Mouse (Mus musculus): ENCODE data around the gene Foxn3. TPM values are rescaled to one million over a fixed set of nuclear protein-coding genes. Genes with fewer than 3 reads are reported as not detected.

Gene Foxn3
- polyA plus RNA-seq, 1 experiment: 37.8 TPM

- WGBS: 92% methylated on average over 13 of the region's 13 CpGs
- H3K4me3 ChIP-seq (ENCODE audit: extremely low read depth, insufficient read depth, insufficient read length): no peak overlapping the region
- H3K27ac ChIP-seq (ENCODE audit: insufficient read depth, low read length): no peak overlapping the region
- H3K4me1 ChIP-seq (ENCODE audit: control insufficient read depth, insufficient read depth, insufficient read length): peaks cover 17% of the 10 kb centered on the region; the same call in 1 of the 2 replicates
- H3K36me3 ChIP-seq (ENCODE audit: control insufficient read depth, insufficient read depth, low read length): no peaks in the 10 kb centered on the region
- H3K27me3 ChIP-seq (ENCODE audit: control insufficient read depth, insufficient read depth, low read length): no peaks in the 10 kb centered on the region
- TF ChIP-seq POLR2A (IDR thresholded peaks at IDR 0.05; ENCODE audit: low read depth, low read length) (no peak), CTCF (IDR thresholded peaks at IDR 0.05; ENCODE audit: extremely low read depth, insufficient read depth, insufficient read length, insufficient replicate concordance) (no peak)
- DNase-seq (ENCODE audit: low read depth in 1 of 2, low spot score in 2 of 2): no peak
These were observed 282.6 kb downstream of the Foxn3 start for GRCm38 (mm10) chr12:99280826-99281225.

DNA sequence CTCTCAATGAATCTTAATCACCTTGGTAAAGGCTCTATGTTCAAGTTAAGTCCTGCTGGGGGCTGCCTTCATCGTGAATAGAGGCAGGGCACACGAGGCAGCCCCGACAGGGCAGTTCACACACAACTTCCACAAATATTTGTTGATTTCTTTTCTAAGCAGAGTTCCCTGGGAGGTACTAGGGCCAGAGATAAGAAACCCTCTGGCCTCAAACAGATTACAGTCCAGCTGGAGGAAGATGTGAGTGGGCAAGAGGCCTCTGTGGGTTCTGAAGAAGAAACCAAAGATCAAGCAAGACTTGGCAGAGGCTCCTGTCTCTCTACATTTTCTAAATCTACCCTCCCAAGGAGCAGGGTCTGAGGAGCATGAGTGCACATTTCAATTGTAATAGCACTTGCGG lies 283.1 kb downstream of the Foxn3 start:
- TF ChIP-seq CTCF (IDR thresholded peaks at IDR 0.05; ENCODE audit: extremely low read depth, insufficient read depth, insufficient read length, insufficient replicate concordance): no peak
- no peak for TF ChIP-seq POLR2A (IDR thresholded peaks at IDR 0.05; ENCODE audit: low read depth, low read length)
- H3K4me1 ChIP-seq (ENCODE audit: control insufficient read depth, insufficient read depth, insufficient read length): peaks cover 12% of the 10 kb centered on the region; the same call in 1 of the 2 replicates
- H3K36me3 ChIP-seq (ENCODE audit: control insufficient read depth, insufficient read depth, low read length): no peaks in the 10 kb centered on the region
- DNase-seq (ENCODE audit: low read depth in 1 of 2, low spot score in 2 of 2): no peak
- H3K27ac ChIP-seq (ENCODE audit: insufficient read depth, low read length): no peak overlapping the region
- WGBS: 65% methylated on average over 4 of the region's 4 CpGs
- H3K4me3 ChIP-seq (ENCODE audit: extremely low read depth, insufficient read depth, insufficient read length): no peak overlapping the region
- H3K27me3 ChIP-seq (ENCODE audit: control insufficient read depth, insufficient read depth, low read length): no peaks in the 10 kb centered on the region

DNA sequence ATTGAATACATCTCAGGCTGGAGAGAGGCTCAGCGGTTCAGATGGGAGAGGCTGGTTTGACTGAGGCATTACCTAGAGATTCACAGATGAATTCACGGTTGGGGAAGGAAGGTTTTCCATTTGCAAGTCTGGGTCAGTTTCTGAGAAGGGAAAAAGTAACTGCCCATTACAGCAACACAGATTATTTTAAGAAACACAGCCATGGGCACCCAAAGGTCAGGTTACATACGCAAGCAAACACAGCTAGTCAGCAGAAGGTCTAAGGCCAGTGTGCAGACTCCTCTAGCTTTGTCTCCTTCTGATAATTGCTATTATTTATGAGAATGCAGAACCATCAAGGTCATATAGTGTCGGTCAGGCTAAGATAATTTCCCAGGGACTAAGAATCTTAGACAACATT lies 284.0 kb downstream of the Foxn3 start:
- Histone ChIP-seq H3K4me3 (ENCODE audit: extremely low read depth, insufficient read depth, insufficient read length) (no peak overlapping the region), H3K27me3 (ENCODE audit: control insufficient read depth, insufficient read depth, low read length) (no peaks in the 10 kb centered on the region), H3K4me1 (ENCODE audit: control insufficient read depth, insufficient read depth, insufficient read length) (peaks cover 4% of the 10 kb centered on the region; the same call in 1 of the 2 replicates), H3K36me3 (ENCODE audit: control insufficient read depth, insufficient read depth, low read length) (no peaks in the 10 kb centered on the region), H3K27ac (ENCODE audit: insufficient read depth, low read length) (no peak overlapping the region)
- no peak for DNase-seq (ENCODE audit: low read depth in 1 of 2, low spot score in 2 of 2)
- 94% methylated on average over 4 of the region's 4 CpGs for WGBS
- TF ChIP-seq CTCF (IDR thresholded peaks at IDR 0.05; ENCODE audit: extremely low read depth, insufficient read depth, insufficient read length, insufficient replicate concordance): no peak
- TF ChIP-seq POLR2A (IDR thresholded peaks at IDR 0.05; ENCODE audit: low read depth, low read length): no peak

GRCm38 (mm10) chr12:99274589-99274988 lies 288.8 kb downstream of the Foxn3 start:
- Histone ChIP-seq H3K4me3 (ENCODE audit: extremely low read depth, insufficient read depth, insufficient read length) (no peak overlapping the region), H3K4me1 (ENCODE audit: control insufficient read depth, insufficient read depth, insufficient read length) (no peaks in the 10 kb centered on the region), H3K27me3 (ENCODE audit: control insufficient read depth, insufficient read depth, low read length) (no peaks in the 10 kb centered on the region), H3K27ac (ENCODE audit: insufficient read depth, low read length) (no peak overlapping the region), H3K36me3 (ENCODE audit: control insufficient read depth, insufficient read depth, low read length) (no peaks in the 10 kb centered on the region)
- 72% methylated on average over 1 of the region's 1 CpGs for WGBS
- no peak for TF ChIP-seq CTCF (IDR thresholded peaks at IDR 0.05; ENCODE audit: extremely low read depth, insufficient read depth, insufficient read length, insufficient replicate concordance)
- no peak for TF ChIP-seq POLR2A (IDR thresholded peaks at IDR 0.05; ENCODE audit: low read depth, low read length)
- DNase-seq (ENCODE audit: low read depth in 1 of 2, low spot score in 2 of 2): no peak

DNA sequence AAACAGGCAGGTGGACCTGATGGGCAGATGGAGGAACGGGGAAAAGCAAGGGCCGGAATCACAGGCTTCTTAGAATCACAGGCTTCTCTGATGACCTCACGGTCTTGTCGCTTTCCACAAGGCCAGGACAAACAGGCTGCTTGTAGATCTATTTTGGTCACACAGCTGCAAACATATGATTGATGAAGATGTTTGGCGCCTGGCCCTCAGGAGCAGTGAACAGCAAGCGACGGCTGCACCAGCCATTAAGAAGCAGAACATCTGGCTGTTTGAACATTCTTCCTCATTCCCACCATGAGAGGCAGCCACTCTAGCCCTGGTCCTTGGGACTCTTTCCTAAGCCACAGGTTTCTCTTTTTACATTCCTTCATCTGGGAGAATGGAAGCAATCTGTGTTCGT lies 294.0 kb downstream of the Foxn3 start:
- Histone ChIP-seq H3K27me3 (ENCODE audit: control insufficient read depth, insufficient read depth, low read length) (no peaks in the 10 kb centered on the region), H3K4me3 (ENCODE audit: extremely low read depth, insufficient read depth, insufficient read length) (no peak overlapping the region), H3K4me1 (ENCODE audit: control insufficient read depth, insufficient read depth, insufficient read length) (peaks cover 2% of the 10 kb centered on the region; the same call in 1 of the 2 replicates), H3K27ac (ENCODE audit: insufficient read depth, low read length) (no peak overlapping the region), H3K36me3 (ENCODE audit: control insufficient read depth, insufficient read depth, low read length) (no peaks in the 10 kb centered on the region)
- TF ChIP-seq CTCF (IDR thresholded peaks at IDR 0.05; ENCODE audit: extremely low read depth, insufficient read depth, insufficient read length, insufficient replicate concordance): no peak
- no peak for TF ChIP-seq POLR2A (IDR thresholded peaks at IDR 0.05; ENCODE audit: low read depth, low read length)
- WGBS: 77% methylated on average over 8 of the region's 8 CpGs
- DNase-seq (ENCODE audit: low read depth in 1 of 2, low spot score in 2 of 2): no peak

DNA sequence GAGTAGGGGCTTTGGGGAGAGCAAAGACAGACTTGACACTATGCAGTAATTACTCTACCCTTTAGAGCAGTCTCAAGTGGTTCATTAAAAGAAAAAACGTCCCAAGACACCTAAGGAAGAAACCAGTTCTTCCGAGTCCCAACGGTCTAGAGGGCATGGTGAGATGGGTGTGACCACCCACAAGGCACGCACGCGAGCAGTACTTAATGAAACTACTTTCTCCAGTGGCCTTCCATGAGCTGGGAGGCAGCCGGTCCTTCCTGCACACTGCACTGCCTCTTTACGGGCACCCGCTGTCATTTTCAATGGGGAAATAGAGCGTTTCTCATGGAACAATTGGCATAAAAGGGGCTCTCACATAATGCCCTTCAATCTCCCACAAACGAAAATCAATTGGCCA lies 294.4 kb downstream of the Foxn3 start:
- DNase-seq (ENCODE audit: low read depth in 1 of 2, low spot score in 2 of 2): no peak
- Histone ChIP-seq H3K36me3 (ENCODE audit: control insufficient read depth, insufficient read depth, low read length) (no peaks in the 10 kb centered on the region), H3K27ac (ENCODE audit: insufficient read depth, low read length) (no peak overlapping the region), H3K4me3 (ENCODE audit: extremely low read depth, insufficient read depth, insufficient read length) (no peak overlapping the region), H3K4me1 (ENCODE audit: control insufficient read depth, insufficient read depth, insufficient read length) (peaks cover 6% of the 10 kb centered on the region; the same call in 1 of the 2 replicates), H3K27me3 (ENCODE audit: control insufficient read depth, insufficient read depth, low read length) (no peaks in the 10 kb centered on the region)
- WGBS: 94% methylated on average over 11 of the region's 11 CpGs
- TF ChIP-seq POLR2A (IDR thresholded peaks at IDR 0.05; ENCODE audit: low read depth, low read length) (no peak), CTCF (IDR thresholded peaks at IDR 0.05; ENCODE audit: extremely low read depth, insufficient read depth, insufficient read length, insufficient replicate concordance) (no peak)

GRCm38 (mm10) chr12:99267732-99268131 lies 295.6 kb downstream of the Foxn3 start:
- no peaks in the 10 kb centered on the region; the same call in 1 of the 2 replicates for H3K36me3 ChIP-seq (ENCODE audit: control insufficient read depth, insufficient read depth, low read length)
- DNase-seq (ENCODE audit: low read depth in 1 of 2, low spot score in 2 of 2): no peak
- no peak overlapping the region for H3K27ac ChIP-seq (ENCODE audit: insufficient read depth, low read length)
- H3K27me3 ChIP-seq (ENCODE audit: control insufficient read depth, insufficient read depth, low read length): no peaks in the 10 kb centered on the region
- no peak overlapping the region for H3K4me3 ChIP-seq (ENCODE audit: extremely low read depth, insufficient read depth, insufficient read length)
- 93% methylated on average over 11 of the region's 11 CpGs for WGBS
- H3K4me1 ChIP-seq (ENCODE audit: control insufficient read depth, insufficient read depth, insufficient read length): peaks cover 7% of the 10 kb centered on the region; the same call in 1 of the 2 replicates
- TF ChIP-seq POLR2A (IDR thresholded peaks at IDR 0.05; ENCODE audit: low read depth, low read length) (no peak), CTCF (IDR thresholded peaks at IDR 0.05; ENCODE audit: extremely low read depth, insufficient read depth, insufficient read length, insufficient replicate concordance) (no peak)

Data from spleen, adult 2 months (tissue).